Mouse (Mus musculus) A20 (cell line): ENCODE results near the gene Rsrp1.

Source experiments
- DNase-seq: peaks from one replicate; pipeline ENCODE4 v3.0.0-alpha.2; 2011; ENCODE audit warnings: low read depth, low spot score

Rsrp1 gene

DNA sequence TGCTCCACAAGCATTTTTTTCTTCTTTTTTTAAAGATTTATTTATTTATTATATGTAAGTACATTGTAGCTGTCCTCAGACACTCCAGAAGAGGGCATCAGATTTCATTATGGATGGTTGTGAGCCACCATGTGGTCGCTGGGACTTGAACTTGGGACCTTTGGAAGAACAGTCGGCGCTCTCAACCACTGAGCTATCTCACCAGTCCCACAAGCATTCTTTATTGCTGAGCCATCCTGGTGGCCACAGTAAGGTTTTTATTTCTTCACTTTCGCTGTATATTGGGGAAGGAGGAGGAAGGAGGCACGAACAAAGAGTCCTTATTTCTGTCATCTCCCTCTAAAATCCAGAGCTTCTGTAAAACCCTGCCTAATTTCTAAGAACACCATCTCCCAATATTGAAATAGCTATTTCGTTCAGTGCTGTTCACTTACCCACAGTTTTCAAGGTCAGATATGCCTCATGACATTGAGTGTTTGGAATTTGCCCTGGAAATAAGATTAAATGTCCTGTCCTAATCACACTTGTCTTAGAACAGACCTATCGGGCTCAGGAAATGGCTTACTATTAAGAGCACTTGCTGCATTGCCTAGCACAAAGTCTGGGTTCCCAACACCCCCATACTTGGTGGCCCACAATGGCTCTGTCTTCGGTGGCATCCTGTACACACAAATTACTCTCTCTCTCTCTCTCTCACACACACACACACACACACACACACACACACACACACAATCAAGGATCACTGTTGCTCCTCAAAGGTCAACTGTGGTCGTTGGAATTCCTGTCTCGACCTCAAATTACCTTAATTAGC, 1.1 kb upstream of the Rsrp1 start:
- DNase-seq, result no peak

DNA sequence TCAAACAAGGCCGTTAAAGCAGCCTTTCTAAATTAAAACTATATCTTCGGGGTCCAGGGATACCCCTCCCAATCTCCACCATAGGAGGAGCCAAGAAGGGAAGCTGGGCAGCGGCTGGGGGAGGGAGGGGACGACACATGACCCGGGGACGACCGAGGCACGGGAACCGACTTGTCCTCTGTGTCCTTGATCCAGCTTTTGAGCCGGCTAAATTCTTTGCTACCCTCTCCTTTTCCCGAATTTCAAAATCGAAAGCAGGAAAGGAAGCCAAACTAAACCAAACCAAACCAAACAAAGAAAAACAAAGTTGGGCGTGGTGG, 507 bp upstream of the Rsrp1 start:
- DNase-seq, result peak; percentile 81

DNA sequence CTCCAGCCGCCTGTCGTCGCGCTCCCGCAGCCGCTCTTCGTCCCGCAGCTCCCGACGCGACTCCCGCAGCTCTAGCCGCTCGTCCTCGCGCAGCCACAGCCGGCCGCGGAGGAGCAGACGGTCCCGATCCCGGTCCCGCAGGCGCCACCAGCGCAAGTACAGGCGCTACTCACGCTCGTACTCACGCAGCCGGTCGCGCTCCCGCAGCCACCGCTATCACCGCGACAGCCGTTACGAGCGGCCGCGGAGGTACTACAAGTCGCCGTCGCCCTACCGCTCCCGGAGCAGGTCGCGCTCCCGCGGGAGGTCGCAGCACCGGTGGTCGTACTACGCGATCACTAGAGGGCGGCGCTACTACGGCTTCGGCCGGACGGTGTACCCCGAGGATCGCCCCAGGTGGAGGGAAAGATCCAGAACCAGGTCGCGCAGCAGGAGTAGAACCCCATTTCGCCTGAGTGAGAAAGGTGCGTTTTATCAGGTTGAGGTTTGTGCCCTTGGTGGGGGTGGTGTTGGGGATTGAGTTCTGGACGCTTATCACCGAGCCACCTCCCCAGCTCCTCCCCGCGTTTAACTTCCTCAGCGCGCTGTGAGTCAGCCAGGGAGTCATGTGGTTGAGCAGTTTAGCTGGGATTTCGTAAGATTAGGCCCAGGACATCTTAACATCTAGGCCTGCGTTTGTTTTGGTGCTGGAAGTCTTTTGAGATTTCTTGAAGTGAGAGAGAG, 788 bp downstream of the Rsrp1 start:
- peak; percentile 68 for DNase-seq

DNA sequence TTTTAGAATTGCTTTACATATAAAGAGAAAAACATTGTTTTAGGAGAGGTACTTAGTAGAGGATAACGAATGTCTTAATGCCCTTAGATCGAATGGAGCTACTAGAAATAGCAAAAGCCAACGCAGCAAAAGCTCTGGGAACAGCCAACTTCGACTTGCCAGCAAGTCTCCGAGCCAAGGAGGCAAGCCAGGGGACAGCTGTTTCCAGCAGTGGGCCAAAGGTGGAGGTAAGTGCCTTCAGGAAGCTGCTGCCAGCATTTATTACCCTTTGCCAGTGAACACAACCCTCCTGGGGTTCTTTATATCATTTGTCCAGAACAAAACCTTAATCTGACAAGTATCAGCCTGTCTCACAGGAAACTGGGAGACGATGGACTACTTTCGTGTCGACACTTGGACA, 1.8 kb downstream of the Rsrp1 start:
- DNase-seq, result no peak

DNA sequence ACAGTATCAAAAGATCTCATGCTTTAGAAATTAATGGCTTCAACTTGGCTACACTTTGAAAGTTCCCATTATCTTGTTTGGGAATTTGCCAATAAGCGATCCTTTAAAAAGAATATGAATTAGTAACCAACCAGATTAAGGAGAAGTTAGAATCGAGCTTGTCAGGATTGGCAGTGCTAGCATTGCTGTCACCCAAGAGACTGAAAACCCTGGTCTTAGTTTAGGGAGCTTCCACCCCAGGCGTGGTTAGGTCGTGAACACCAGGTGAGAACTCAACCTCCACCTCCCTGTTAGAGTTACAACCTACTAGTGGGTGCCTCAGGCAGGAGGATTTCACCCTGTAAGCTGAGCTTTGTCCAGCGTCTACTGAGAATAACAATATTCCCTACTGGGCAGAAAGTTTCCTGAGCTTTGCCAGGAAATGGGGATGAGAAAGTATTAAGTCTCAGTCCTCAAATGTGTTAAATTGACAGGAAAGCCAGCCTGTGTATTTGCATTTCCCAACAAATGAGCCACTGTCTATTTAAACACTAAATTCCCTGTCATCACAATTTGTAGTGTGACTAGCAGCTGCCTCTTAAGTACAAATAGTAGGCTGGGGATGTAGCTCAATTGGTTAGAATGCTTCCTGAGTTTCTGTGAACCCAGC, 4.5 kb downstream of the Rsrp1 start:
- peak; percentile 34 for DNase-seq

DNA sequence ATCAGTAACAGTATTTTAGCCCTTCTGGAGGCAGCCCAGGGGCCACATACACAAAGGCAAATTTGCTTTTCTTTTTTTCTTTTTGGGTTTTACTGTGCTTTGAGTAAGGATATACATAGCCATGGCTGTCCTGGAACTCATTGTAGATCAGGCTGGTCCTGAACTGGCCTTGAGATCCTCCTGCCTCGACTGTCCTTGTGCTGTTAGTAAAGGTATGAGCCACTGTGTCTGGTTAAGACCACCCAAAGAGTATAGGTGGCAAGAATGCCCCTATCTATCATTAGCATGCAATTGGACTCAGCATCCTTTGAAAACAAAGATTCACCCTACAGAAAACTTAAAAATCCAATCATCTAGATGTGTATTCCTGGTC, 5.1 kb downstream of the Rsrp1 start:
- DNase-seq, result peak; percentile 42

DNA sequence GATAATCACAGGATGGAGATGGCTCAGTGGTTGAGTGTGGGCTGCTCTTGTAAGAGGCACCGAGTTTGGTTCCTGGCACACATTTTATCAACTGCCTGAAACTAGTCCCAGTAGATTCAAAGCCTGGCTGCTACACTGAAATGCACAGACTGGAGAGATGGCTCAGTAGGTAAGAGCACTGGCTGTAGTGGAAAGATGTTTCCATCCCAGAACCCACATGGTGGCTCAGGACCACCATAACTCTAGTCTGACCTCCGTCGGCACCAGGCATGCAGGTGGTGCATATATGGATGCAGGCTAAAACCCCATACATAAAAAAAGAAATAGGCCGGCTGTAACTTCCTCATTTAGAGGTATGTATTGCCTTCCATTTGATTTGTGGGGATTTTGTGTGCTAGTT, 6.1 kb downstream of the Rsrp1 start:
- peak; percentile 81 for DNase-seq

DNA sequence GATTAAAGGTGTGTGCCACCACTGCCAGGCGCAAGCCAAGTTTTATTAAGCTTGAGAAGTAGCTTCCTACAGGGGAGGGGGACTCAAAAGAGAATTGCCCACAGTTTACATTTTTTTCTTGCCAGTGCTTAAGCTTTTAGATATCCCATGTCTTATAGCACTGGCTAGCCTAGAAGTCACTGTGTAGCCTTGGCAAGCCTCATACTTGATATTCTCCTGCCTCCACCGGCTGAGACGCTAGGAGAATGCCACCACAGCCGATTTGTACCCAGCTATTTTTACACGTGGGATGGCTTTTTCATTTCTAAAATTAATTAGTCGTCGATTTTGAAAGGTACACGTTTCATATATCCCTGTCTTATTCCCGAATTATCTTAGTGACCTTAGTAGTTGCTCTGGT, 6.8 kb downstream of the Rsrp1 start:
- no peak for DNase-seq

DNA sequence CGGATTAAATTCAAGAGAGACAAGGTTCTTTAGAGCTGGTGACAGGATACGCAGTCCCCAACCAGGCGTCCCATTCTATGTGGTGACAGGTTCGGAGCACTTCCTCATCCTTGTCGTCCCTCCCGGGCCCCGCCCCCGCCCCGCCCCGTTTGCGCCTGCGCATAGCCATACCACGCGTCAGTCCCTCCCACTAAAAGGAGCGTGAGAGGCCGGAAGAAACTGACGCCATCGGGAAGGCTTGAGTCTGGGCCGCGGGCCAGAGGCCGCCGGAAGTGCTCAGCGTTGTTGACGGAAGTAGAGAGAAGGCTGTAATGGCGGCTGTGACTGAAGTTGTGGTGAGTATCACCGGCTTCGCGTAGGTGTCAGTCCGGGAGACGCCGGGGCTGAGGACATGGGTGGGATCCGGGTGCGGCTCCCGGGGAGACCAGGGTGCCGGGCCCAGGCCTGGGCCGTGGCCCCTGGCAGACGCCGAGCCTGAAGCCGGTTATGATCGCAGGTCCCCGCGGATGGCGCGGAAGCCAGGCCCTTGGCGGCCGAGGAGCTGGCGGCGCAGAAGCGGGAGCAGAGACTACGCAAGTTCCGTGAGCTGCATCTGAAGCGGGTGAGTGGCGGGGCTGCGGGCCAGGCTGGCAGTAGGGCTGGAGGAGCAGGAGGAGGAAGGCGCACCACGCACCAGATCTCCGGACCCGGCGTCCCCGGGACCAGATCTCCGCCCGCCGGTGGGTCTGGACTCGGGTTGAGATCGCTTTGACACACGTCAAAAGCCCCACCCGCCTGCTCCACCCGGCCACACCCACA, 7.5 kb downstream of the Rsrp1 start, which contains the start of gene Syf2:
Syf2 (plus strand) TSS at position 215 of the 798 bp plus-strand sequence.
- peak; percentile 99 for DNase-seq

DNA sequence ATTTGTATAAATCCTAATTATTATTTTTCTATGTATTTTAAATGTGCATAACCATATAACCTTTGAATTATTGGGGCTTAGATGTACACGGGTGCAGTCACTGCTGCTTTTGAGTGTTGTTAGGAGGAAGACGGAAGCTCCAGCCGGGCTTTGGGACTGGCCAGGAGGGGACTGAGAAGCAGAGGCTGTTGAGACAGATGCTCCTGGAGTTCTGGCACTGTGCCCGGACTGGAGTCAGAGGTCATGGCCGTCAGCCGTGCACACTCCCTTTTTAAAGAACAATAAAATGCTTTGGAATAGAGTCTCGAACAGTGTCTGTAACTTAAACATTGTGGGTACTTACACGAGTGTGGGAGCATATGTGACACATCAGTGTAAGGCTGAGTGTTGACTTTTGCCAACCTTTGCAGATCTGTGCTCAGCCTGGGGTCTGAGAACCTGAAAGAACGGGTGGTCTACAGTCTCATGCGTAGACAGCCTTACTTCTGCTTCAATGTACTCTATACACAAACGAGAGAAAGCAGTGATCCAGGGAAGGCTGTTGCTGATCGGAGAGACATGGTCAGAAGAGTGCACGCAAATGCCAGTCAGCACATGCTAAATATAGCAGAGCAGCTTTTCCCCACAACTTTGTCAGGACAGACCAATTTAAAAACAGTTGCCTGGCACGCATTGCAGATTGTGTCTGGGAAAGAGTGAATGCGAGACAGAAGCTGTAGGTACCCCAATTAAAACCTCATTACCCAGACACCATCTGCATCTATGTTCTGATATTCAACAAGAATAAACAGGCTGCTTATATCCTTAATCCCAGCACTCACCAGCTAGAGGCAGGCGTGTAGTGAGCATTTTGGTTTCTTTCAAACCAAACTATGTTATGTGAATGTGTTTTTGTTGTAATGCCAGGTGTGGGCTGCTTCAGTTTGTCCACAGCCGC, 14.1 kb downstream of the Rsrp1 start:
- DNase-seq, result no peak

DNA sequence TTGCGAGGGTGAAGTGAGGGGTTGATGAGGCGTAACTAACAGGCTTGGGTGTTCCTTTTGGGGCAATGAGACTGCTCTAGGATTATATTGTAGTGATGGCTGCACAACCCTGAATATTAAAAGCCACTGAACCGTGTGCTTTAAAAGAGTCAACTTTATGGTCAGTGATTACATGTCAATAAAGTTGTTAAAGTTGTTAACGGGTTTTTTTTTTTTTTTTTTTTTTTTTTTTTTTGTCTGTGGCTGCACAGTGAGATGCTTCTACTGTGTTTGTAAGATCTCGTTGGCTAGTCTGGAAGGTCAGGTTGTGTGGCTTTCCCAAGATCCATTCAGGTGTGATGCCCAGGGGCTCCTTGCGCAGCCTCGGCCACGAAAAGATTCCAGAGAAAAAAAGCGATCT, 16.5 kb downstream of the Rsrp1 start:
- DNase-seq, result no peak

DNA sequence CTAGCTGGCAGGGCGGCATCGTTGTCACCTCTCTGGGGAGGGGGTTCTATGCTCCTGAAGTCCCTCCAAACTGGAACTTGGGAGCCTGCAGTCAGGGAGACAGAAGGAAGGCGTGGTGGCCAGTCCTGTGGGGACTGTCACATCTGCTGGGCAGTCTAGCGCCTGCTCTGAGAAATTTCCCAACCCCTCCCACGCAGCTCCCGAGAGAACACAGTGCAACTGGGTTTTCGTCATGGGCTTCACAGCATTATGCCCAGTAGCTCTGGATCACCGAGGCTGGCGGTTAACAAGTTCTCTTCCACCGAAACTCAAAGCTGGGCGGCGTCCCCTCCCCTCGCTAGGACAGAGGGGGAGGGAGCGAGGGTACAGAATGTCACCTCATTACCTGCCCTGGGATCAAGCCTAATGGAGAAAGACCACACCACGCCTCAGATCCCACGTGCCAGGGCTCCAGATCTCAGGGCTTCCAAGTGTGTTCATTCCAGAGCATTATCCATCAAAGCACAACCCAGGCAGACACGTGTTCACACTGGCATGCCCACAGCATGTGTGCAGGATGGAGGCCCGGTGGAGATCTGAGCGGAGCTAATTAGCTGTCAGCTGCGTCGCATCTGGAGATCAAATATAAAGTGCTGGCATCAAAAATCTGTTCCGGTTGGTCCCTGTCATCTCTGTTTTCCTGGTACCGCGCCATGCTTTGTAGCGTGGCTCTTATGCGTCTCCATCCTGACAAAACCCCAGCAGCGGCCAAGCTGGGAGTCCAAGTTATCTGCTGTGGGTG, 20.6 kb downstream of the Rsrp1 start:
- no peak for DNase-seq

DNA sequence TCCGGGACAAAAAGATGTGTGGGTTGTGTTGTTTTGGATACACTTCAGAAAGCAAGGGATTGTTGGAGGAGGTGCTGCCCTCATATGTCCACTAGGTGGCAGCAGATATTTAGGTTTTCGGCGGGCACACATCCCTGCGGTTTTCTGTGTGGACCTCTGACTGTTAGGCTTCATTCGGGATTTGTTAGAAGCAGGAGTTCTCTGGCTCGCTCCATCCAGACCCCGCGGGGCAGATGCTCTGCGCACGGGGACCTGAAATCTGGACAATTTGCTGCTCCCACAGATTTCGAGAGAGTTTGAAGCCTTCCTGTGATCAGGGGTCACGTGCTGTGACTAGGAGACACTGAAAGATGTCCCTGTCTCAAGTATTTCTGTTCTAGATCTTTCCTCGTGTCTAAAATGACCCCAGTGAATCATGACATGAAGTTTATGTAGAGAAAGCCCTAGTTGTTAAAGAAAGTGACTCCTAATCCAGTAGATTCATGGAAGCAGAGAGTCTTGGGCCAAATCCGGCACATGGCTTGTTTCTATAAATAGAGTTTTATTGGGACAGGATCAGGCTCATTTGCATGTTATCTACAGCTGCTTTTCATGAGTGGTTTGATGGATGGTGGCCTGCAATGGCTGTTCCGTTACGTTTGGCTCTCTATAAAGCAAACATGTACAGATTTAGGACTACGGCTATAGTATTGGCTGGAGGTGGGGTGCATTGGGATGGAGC, 22.8 kb downstream of the Rsrp1 start:
- peak; percentile 81 for DNase-seq

DNA sequence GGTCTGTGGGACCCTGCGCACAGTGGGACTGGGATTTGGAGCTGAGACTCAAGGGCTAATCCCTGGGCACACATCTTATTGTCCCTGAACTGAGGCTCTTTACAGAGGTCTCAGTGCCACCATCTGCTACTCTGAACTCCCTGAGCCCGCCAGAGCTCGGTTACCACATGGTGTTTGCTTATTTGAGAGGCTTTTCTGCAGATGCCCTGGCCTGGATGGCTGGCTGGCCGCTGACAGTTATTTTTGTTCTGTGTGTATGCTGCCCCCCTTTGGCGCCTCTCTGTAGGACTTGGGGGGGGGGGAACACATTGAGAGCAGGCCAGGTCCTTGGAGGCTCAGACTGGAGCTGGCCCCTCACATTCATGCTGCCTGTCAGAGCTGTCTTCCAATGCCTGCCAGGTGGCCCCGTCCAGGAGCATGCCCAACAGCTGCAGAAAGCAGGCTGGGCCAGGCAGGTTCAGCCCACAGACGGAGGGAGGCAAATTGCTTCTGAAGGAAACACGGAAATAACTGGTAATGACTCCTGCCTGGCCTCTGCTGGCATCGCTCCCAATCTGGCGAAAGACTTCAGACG, 27.2 kb downstream of the Rsrp1 start:
- peak; percentile 44 for DNase-seq

DNA sequence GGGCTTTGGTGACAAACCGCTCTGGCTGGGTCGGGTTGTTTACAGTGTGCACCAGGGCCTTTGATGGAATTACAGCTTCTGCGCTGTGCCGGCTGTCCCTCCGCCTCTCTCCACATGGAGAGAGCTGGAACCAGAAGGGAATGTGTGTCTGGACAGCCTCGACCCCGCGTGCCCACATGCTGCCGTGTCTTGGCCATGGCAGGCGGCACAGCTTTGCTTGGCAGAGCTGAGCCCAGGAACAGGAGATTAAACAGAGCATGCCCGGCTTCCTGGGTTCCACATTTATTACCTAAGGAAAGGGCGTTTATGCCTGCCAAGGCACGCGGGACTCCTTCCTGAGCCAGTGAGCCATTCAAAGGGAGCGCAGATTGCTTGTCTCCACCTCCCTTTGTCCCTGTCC, 31.1 kb downstream of the Rsrp1 start:
- DNase-seq, result no peak

DNA sequence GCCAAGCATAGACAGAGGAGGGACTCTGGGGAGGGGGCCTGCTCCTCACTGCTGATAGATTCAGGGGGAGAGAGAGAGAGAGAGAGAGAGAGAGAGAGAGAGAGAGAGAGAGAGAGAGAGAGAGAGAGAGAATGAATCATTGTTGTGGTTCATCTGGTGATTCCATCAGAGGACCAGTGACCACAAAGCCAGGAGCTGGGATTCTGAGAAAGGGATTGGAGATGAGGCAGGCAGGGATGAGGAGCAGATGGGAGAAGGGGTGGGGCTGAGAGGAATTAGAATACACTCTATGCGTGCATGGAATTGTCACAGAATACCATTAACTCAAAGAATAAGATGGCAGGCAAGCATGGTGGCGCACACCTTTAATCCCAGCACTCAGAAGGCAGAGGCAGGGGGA, 31.8 kb downstream of the Rsrp1 start:
- DNase-seq, result no peak

DNA sequence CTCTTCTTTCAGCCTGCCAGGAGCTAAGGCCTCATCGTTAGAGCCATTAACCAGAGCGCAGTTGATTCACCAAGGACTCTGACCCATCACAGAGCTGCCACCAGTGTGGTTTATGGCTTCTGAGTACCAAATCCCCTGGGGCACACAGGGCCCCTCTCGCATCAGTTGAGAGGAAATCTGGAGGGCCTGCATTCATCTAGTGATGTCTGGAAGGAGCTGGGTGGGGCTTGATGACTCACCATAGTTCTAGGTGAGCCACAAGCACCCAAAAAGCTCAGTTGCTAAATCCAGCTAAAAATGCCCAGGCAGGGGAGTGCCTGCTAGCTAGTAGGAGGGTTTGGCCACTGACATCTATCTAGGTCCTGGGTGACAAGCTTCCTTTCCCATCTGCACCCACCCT, 32.5 kb downstream of the Rsrp1 start:
- DNase-seq, result peak; percentile 15

DNA sequence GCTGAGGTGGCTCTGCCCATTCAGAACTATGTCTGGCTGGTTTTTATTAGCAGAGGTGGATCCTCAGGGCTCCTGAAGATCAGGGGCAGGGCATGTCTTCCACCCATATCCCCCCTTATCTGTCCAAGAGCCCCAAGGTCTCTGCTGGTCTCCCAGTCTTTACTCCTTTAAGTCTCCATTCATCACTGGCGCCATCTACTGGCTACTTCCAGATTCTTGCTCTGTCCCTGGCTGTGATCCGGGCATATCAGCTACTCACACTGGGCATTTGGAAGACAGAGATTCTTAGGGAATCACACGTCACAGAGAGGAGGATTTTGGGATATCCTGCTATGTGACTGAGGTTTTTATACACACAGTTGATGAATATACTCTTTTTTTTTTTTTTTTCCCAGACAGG, 32.9 kb downstream of the Rsrp1 start:
- peak; percentile 69 for DNase-seq
